Mouse (Mus musculus): ENCODE data around the gene Mchr1.

GRCm38 (mm10) chr15:81246890-81247289, 11.6 kb downstream of the Mchr1 start:
- TF ChIP-seq POLR2A (IDR thresholded peaks at IDR 0.05; ENCODE audit: borderline replicate concordance, extremely low read depth, insufficient read depth, insufficient read length, poor library complexity, severe bottlenecking) (no peak), CTCF (IDR thresholded peaks at IDR 0.05; ENCODE audit: borderline replicate concordance, extremely low read depth, insufficient read depth, insufficient read length) (no peak)

Data from brain, embryonic 14.5 days (tissue).